Mouse (Mus musculus) stomach, embryonic 16.5 days (tissue): ENCODE measurements around the gene Abca16. TPM values are rescaled to one million over a fixed set of nuclear protein-coding genes. Genes with fewer than 3 reads are reported as not detected.

ENCODE experiments used
- ATAC-seq: fragments of 200-750 bp; cut with Nextera tagmentation; 2 replicates; pipeline ENCODE4 v1.8.0; 2017; ENCODE audit warnings: moderate number of reproducible peaks, moderate TSS enrichment; ENCODE audit not compliant: insufficient read depth, low FRiP score
- H3K27ac ChIP-seq: fragments of 300-500 bp; sonication (generic); 2 replicates; pipeline ENCODE4 v1.5.1; 2014; ENCODE audit warnings: low read length
- H3K27me3 ChIP-seq: fragments of 300-500 bp; sonication (generic); 2 replicates; pipeline ENCODE4 v1.6.1; 2014; ENCODE audit warnings: low read length, control low read depth, mixed read lengths; ENCODE audit not compliant: control insufficient read depth, insufficient read depth
- H3K36me3 ChIP-seq: fragments of 300-500 bp; sonication (generic); 2 replicates; pipeline ENCODE4 v1.6.1; 2014; ENCODE audit warnings: low read length; ENCODE audit not compliant: control insufficient read depth, insufficient read depth
- H3K4me1 ChIP-seq: fragments of 300-500 bp; sonication (generic); 2 replicates; pipeline ENCODE4 v1.6.1; 2014; ENCODE audit warnings: low read length, control low read depth, mixed read lengths; ENCODE audit not compliant: control insufficient read depth, insufficient read depth
- H3K4me2 ChIP-seq: fragments of 300-500 bp; sonication (generic); 2 replicates; pipeline ENCODE4 v1.6.1; 2014; ENCODE audit warnings: low read depth, low read length, mixed read lengths
- H3K4me3 ChIP-seq: fragments of 300-500 bp; sonication (generic); replicated peaks from 2 replicates; pipeline ENCODE4 v1.5.1; 2014; ENCODE audit warnings: mild to moderate bottlenecking, low read length
- H3K9ac ChIP-seq: fragments of 300-500 bp; sonication (generic); 2 replicates; pipeline ENCODE4 v1.6.1; 2014; ENCODE audit warnings: low read length
- H3K9me3 ChIP-seq: fragments of 300-500 bp; sonication (generic); replicated peaks from 2 replicates; pipeline ENCODE4 v1.6.1; 2016; ENCODE audit warnings: low read length, control low read depth; ENCODE audit not compliant: control insufficient read depth
- whole genome bisulfite sequencing: fragments of 180-500 bp; shearing (Covaris S2); extraction: QIAGEN DNeasy Blood & Tissue Kit; methylation state at CpG from one replicate; pipeline ENCODE4 v1.1.7; 2014; 5-methylcytosine and 5-hydroxymethylcytosine counted together
- polyA plus RNA-seq: library from polyadenylated mRNA; unstranded; fragments of >200 nt; fragmentation: Nextera tagmentation; extraction: Ambion mirVana; gene quantifications from 2 replicates; pipeline ENCODE4 v1.2.1, GENCODE M21; 2015

The Abca16 gene
- not detected in 2 replicates for polyA plus RNA-seq

- Histone ChIP-seq H3K27me3 (no peaks in the 10 kb centered on the region), H3K9me3 (no peaks in the 10 kb centered on the region), H3K4me1 (no peaks in the 10 kb centered on the region), H3K36me3 (no peaks in the 10 kb centered on the region), H3K4me3 (no peak within 1 kb of the TSS), H3K9ac (no peak within 1 kb of the TSS), H3K4me2 (no peak within 1 kb of the TSS), H3K27ac (no peak within 1 kb of the TSS)
- no peak for ATAC-seq
- 73% methylated on average over 10 of the region's 10 CpGs for WGBS
Observed at GRCm38 (mm10) chr7:120409447-120409846, at the start of gene Abca16. Gene Abca16 (plus strand): TSS chr7:120409647.

- Histone ChIP-seq H3K4me3 (no peak overlapping the region), H3K4me1 (no peaks in the 10 kb centered on the region), H3K27me3 (no peaks in the 10 kb centered on the region), H3K36me3 (no peaks in the 10 kb centered on the region), H3K9ac (no peak overlapping the region), H3K27ac (no peak overlapping the region), H3K9me3 (no peaks in the 10 kb centered on the region), H3K4me2 (no peak overlapping the region)
- ATAC-seq, result no peak
- WGBS, result 38% methylated on average over 13 of the region's 13 CpGs
Observed at GRCm38 (mm10) chr7:120361159-120361558, 48.3 kb upstream of the Abca16 start.

- H3K4me2 ChIP-seq, result no peak overlapping the region
- no peaks in the 10 kb centered on the region for H3K4me1 ChIP-seq
- no peak overlapping the region for H3K27ac ChIP-seq
- no peaks in the 10 kb centered on the region for H3K9me3 ChIP-seq
- H3K4me3 ChIP-seq, result no peak overlapping the region
- no peak overlapping the region for H3K9ac ChIP-seq
- no peak for ATAC-seq
- no peaks in the 10 kb centered on the region for H3K36me3 ChIP-seq
- WGBS, result 54% methylated on average over 1 of the region's 1 CpGs
- H3K27me3 ChIP-seq, result no peaks in the 10 kb centered on the region
Observed at GRCm38 (mm10) chr7:120412391-120412790, 2.9 kb downstream of the Abca16 start.

- no peaks in the 10 kb centered on the region for H3K27me3 ChIP-seq
- no peak overlapping the region for H3K4me2 ChIP-seq
- no peaks in the 10 kb centered on the region for H3K4me1 ChIP-seq
- H3K4me3 ChIP-seq, result no peak overlapping the region
- H3K27ac ChIP-seq, result no peak overlapping the region
- ATAC-seq, result no peak
- H3K9ac ChIP-seq, result no peak overlapping the region
- no peaks in the 10 kb centered on the region for H3K9me3 ChIP-seq
- WGBS, result 25% methylated on average over 3 of the region's 3 CpGs
- no peaks in the 10 kb centered on the region for H3K36me3 ChIP-seq
Observed at GRCm38 (mm10) chr7:120426625-120427024, 17.2 kb downstream of the Abca16 start.

GRCm38 (mm10) chr7:120431464-120431863 is 22.0 kb downstream of the Abca16 start:
- H3K4me1 ChIP-seq, result no peaks in the 10 kb centered on the region
- H3K4me3 ChIP-seq, result no peak overlapping the region
- no peak for ATAC-seq
- no peaks in the 10 kb centered on the region for H3K27me3 ChIP-seq
- no peaks in the 10 kb centered on the region for H3K9me3 ChIP-seq
- no peak overlapping the region for H3K4me2 ChIP-seq
- no peak overlapping the region for H3K27ac ChIP-seq
- no peak overlapping the region for H3K9ac ChIP-seq
- no peaks in the 10 kb centered on the region for H3K36me3 ChIP-seq

GRCm38 (mm10) chr7:120503891-120504662 is 94.6 kb downstream of the Abca16 start:
- no peak overlapping the region for H3K27ac ChIP-seq
- H3K9me3 ChIP-seq, result no peaks in the 10 kb centered on the region
- H3K27me3 ChIP-seq, result no peaks in the 10 kb centered on the region
- H3K9ac ChIP-seq, result peak overlapping the region; percentile 57
- peak overlapping the region; percentile 63 for H3K4me2 ChIP-seq
- peak overlapping the region; percentile 40 for H3K4me3 ChIP-seq
- H3K36me3 ChIP-seq, result no peaks in the 10 kb centered on the region
- H3K4me1 ChIP-seq, result no peaks in the 10 kb centered on the region
- 9% methylated on average over 30 of the region's 31 CpGs for WGBS
- ATAC-seq, result no peak

- Histone ChIP-seq H3K27ac (no peak overlapping the region), H3K27me3 (no peaks in the 10 kb centered on the region), H3K9me3 (no peaks in the 10 kb centered on the region), H3K4me3 (peak overlapping the region; percentile 40), H3K36me3 (no peaks in the 10 kb centered on the region), H3K9ac (peak overlapping the region; percentile 57), H3K4me2 (peak overlapping the region; percentile 63), H3K4me1 (no peaks in the 10 kb centered on the region)
- 24% methylated on average over 5 of the region's 5 CpGs for WGBS
- ATAC-seq, result no peak; the same call in 1 of the 2 replicates
Observed at GRCm38 (mm10) chr7:120504663-120504979, 95.2 kb downstream of the Abca16 start.

GRCm38 (mm10) chr7:120534805-120535204 is 125.4 kb downstream of the Abca16 start:
- Histone ChIP-seq H3K36me3 (no peaks in the 10 kb centered on the region), H3K9me3 (no peaks in the 10 kb centered on the region), H3K27me3 (no peaks in the 10 kb centered on the region), H3K4me1 (no peaks in the 10 kb centered on the region), H3K9ac (no peak overlapping the region), H3K4me2 (no peak overlapping the region), H3K27ac (no peak overlapping the region), H3K4me3 (no peak overlapping the region)
- no peak for ATAC-seq
- 50% methylated on average over 2 of the region's 2 CpGs for WGBS

- no peaks in the 10 kb centered on the region for H3K36me3 ChIP-seq
- no peak overlapping the region for H3K27ac ChIP-seq
- H3K9me3 ChIP-seq, result no peaks in the 10 kb centered on the region
- H3K4me1 ChIP-seq, result no peaks in the 10 kb centered on the region
- H3K4me2 ChIP-seq, result no peak overlapping the region
- H3K4me3 ChIP-seq, result no peak overlapping the region
- ATAC-seq, result no peak
- 39% methylated on average over 12 of the region's 12 CpGs for WGBS
- no peaks in the 10 kb centered on the region for H3K27me3 ChIP-seq
- no peak overlapping the region for H3K9ac ChIP-seq
Observed at GRCm38 (mm10) chr7:120552479-120553180, 143.2 kb downstream of the Abca16 start.
